Mouse (Mus musculus): Measurements from ENCODE around the gene Ptbp3.

The Ptbp3 gene

GRCm38 (mm10) chr4:59553576-59553975 lies 4.4 kb upstream of the Ptbp3 start:
- DNase-seq = no peak

- DNase-seq = no peak
Measured at GRCm38 (mm10) chr4:59552835-59553234, 3.7 kb upstream of the Ptbp3 start.

GRCm38 (mm10) chr4:59551901-59552300 lies 2.7 kb upstream of the Ptbp3 start:
- DNase-seq = no peak

GRCm38 (mm10) chr4:59549977-59550560 lies 905 bp upstream of the Ptbp3 start:
- DNase-seq = no peak

GRCm38 (mm10) chr4:59548560-59549174 lies 497 bp downstream of the Ptbp3 start:
- peak; percentile 84 for DNase-seq

GRCm38 (mm10) chr4:59548011-59548559 lies 1.1 kb downstream of the Ptbp3 start:
- no peak for DNase-seq

GRCm38 (mm10) chr4:59547136-59547889 lies 1.9 kb downstream of the Ptbp3 start:
- DNase-seq = no peak

GRCm38 (mm10) chr4:59546285-59547071 lies 2.7 kb downstream of the Ptbp3 start:
- DNase-seq = no peak

GRCm38 (mm10) chr4:59544654-59545053 lies 4.5 kb downstream of the Ptbp3 start:
- no peak for DNase-seq

- DNase-seq = no peak
Measured at GRCm38 (mm10) chr4:59543006-59543405, 6.2 kb downstream of the Ptbp3 start.

- DNase-seq = no peak
Measured at GRCm38 (mm10) chr4:59536281-59536680, 12.9 kb downstream of the Ptbp3 start.

- DNase-seq = no peak
Measured at GRCm38 (mm10) chr4:59535624-59536023, 13.5 kb downstream of the Ptbp3 start.

GRCm38 (mm10) chr4:59533268-59533667 lies 15.9 kb downstream of the Ptbp3 start:
- no peak for DNase-seq

GRCm38 (mm10) chr4:59531172-59531571 lies 18.0 kb downstream of the Ptbp3 start:
- no peak for DNase-seq

GRCm38 (mm10) chr4:59527470-59527869 lies 21.7 kb downstream of the Ptbp3 start:
- DNase-seq = no peak

- DNase-seq = no peak
Measured at GRCm38 (mm10) chr4:59526728-59527127, 22.4 kb downstream of the Ptbp3 start.

- DNase-seq = no peak
Measured at GRCm38 (mm10) chr4:59524875-59525274, 24.3 kb downstream of the Ptbp3 start.

GRCm38 (mm10) chr4:59510321-59510720 lies 38.8 kb downstream of the Ptbp3 start:
- DNase-seq = no peak

GRCm38 (mm10) chr4:59509558-59509957 lies 39.6 kb downstream of the Ptbp3 start:
- DNase-seq = no peak

GRCm38 (mm10) chr4:59507766-59508165 lies 41.4 kb downstream of the Ptbp3 start:
- no peak for DNase-seq

- no peak for DNase-seq
Measured at GRCm38 (mm10) chr4:59506704-59507103, 42.5 kb downstream of the Ptbp3 start.

GRCm38 (mm10) chr4:59505481-59505880 lies 43.7 kb downstream of the Ptbp3 start:
- no peak for DNase-seq

- DNase-seq = no peak
Measured at GRCm38 (mm10) chr4:59491097-59491496, 58.1 kb downstream of the Ptbp3 start.

Measured in kidney, postnatal 14 days (tissue).